ENCODE assay signal across 8 mouse cellular contexts in the genomic region with DNA sequence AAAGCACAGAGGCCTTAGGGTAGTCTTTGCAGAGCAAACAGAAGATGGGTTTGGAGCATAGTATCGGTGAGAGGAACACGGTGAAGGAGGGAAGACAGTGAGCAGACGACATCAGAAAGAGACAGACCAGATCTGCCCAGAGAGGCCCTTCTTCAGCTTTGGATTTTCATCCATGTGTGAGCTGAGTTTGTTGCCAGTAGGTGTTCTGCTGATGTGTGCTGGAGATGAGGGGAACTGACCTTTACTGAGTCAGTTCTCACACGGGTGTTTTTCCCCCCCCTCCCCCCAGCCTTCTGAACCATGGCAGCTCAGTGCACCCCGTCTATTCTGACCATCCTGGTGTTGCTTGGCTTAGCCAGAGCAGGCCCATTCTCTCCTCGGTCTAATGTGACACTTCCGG. TPM values are rescaled to one million over a fixed set of nuclear protein-coding genes. Genes with fewer than 3 reads are reported as not detected.
A peak's percentile ranks its signal among the peaks of the same experiment; 100 is the strongest.
DNase-seq lines count a peak whose midpoint lies in the region; ATAC-seq and TF ChIP-seq lines count a peak whose summit lies in the region.

A gene (plus strand): TSS at position 301 of the 400 bp plus-strand sequence.

- peak within 1 kb of the TSS; percentile 36; the same call in 1 of the 2 replicates for H3K9ac ChIP-seq in forebrain, postnatal 0 days
- H3K9ac ChIP-seq in hindbrain, embryonic 14.5 days = peak within 1 kb of the TSS; percentile 53
- peak within 1 kb of the TSS; percentile 41 for H3K9ac ChIP-seq in neural tube, embryonic 14.5 days (replicated peaks; ENCODE audit: low read depth, low read length)

- H3K27ac ChIP-seq in forebrain, postnatal 0 days (ENCODE audit: low read depth, low read length) = no peak within 1 kb of the TSS
- no peak within 1 kb of the TSS for H3K27ac ChIP-seq in hindbrain, embryonic 14.5 days
- H3K27ac ChIP-seq in neural tube, embryonic 14.5 days (ENCODE audit: low read depth, low read length) = no peak within 1 kb of the TSS

- no peaks in the 10 kb centered on the region for H3K36me3 ChIP-seq in forebrain, postnatal 0 days (ENCODE audit: insufficient read depth)
- H3K36me3 ChIP-seq in hindbrain, embryonic 14.5 days (replicated peaks; ENCODE audit: control insufficient read depth, insufficient read depth) = no peaks in the 10 kb centered on the region
- no peaks in the 10 kb centered on the region for H3K36me3 ChIP-seq in neural tube, embryonic 14.5 days (ENCODE audit: control insufficient read depth, insufficient read depth, low read length)

- 64% methylated on average over 7 of the region's 7 CpGs for WGBS in lung, adult 2 months
- 55% methylated on average over 7 of the region's 7 CpGs for WGBS in forebrain, postnatal 0 days
- WGBS in hindbrain, embryonic 14.5 days = 73% methylated on average over 7 of the region's 7 CpGs
- 72% methylated on average over 7 of the region's 7 CpGs for WGBS in neural tube, embryonic 14.5 days

- no peaks in the 10 kb centered on the region for H3K9me3 ChIP-seq in forebrain, postnatal 0 days (ENCODE audit: low read length)
- H3K9me3 ChIP-seq in hindbrain, embryonic 14.5 days (ENCODE audit: control insufficient read depth, low read length) = no peaks in the 10 kb centered on the region
- no peaks in the 10 kb centered on the region for H3K9me3 ChIP-seq in neural tube, embryonic 14.5 days (ENCODE audit: control insufficient read depth, low read length)

- H3K27me3 ChIP-seq in forebrain, postnatal 0 days (ENCODE audit: insufficient read depth, low read length) = peaks cover 44% of the 10 kb centered on the region
- H3K27me3 ChIP-seq in hindbrain, embryonic 14.5 days (ENCODE audit: control insufficient read depth, insufficient read depth, low read length) = peaks cover 46% of the 10 kb centered on the region
- H3K27me3 ChIP-seq in neural tube, embryonic 14.5 days (ENCODE audit: control insufficient read depth, insufficient read depth, low read length) = peaks cover 31% of the 10 kb centered on the region

- H3K4me3 ChIP-seq in lung, adult 2 months (replicated peaks; ENCODE audit: extremely low read depth, low read depth, low read length) = no peak within 1 kb of the TSS
- H3K4me3 ChIP-seq in forebrain, postnatal 0 days (ENCODE audit: low read depth, low read length) = peak within 1 kb of the TSS; percentile 30
- H3K4me3 ChIP-seq in hindbrain, embryonic 14.5 days (replicated peaks; ENCODE audit: low read length) = peak within 1 kb of the TSS; percentile 36
- peak within 1 kb of the TSS; percentile 26 for H3K4me3 ChIP-seq in neural tube, embryonic 14.5 days (ENCODE audit: low read depth, low read length)

- no peak for TF ChIP-seq CTCF in lung, adult 2 months (IDR thresholded peaks at IDR 0.05; ENCODE audit: insufficient read depth, low read length)
- no peak for TF ChIP-seq CTCF in forebrain, postnatal 0 days (IDR thresholded peaks at IDR 0.05; ENCODE audit: low read depth)

- no peak for DNase-seq in lung, adult 2 months
- DNase-seq in lung, postnatal 10 days = no peak
- DNase-seq in forebrain, postnatal 0 days = no peak
- DNase-seq in hindbrain, embryonic 14.5 days (ENCODE audit: low spot score) = no peak
- no peak for DNase-seq in embryo, embryonic 10.5 days (ENCODE audit: low spot score)
- no peak for DNase-seq in layer of hippocampus, postnatal 36 days

- no peak for ATAC-seq in forebrain, postnatal 0 days
- no peak for ATAC-seq in hindbrain, embryonic 14.5 days (ENCODE audit: low FRiP score)
- no peak for ATAC-seq in neural tube, embryonic 14.5 days (ENCODE audit: low read depth)
- no peak for ATAC-seq in CD4-positive, CD25-positive, alpha-beta regulatory T cell, adult 4 months

- peak within 1 kb of the TSS; percentile 54 for H3K4me2 ChIP-seq in forebrain, postnatal 0 days (ENCODE audit: low read depth)
- H3K4me2 ChIP-seq in hindbrain, embryonic 14.5 days (replicated peaks) = peak within 1 kb of the TSS; percentile 67
- H3K4me2 ChIP-seq in neural tube, embryonic 14.5 days (ENCODE audit: low read depth, low read length) = peak within 1 kb of the TSS; percentile 54

- H3K4me1 ChIP-seq in lung, adult 2 months (ENCODE audit: control insufficient read depth, insufficient read depth, low read length) = peaks cover 17% of the 10 kb centered on the region
- peaks cover 4% of the 10 kb centered on the region; the same call in 1 of the 2 replicates for H3K4me1 ChIP-seq in forebrain, postnatal 0 days (ENCODE audit: insufficient read depth)
- H3K4me1 ChIP-seq in hindbrain, embryonic 14.5 days (replicated peaks; ENCODE audit: control insufficient read depth, insufficient read depth, low read length) = peaks cover 13% of the 10 kb centered on the region
- peaks cover 8% of the 10 kb centered on the region; the same call in 1 of the 2 replicates for H3K4me1 ChIP-seq in neural tube, embryonic 14.5 days (ENCODE audit: control insufficient read depth, insufficient read depth, low read length)

- no peak for TF ChIP-seq POLR2A in lung, adult 2 months (IDR thresholded peaks at IDR 0.05; ENCODE audit: borderline replicate concordance, extremely low read depth, low read depth, low read length)

RNA-seq across cellular contexts. Expression of the gene that starts here (rescaled TPM):
- polyA plus RNA-seq in lung, adult 2 months (2012; rRNA removed) = 39.6 and 49.2 TPM in 2 replicates
- total RNA-seq in forebrain, postnatal 0 days (2014; rRNA removed) = 1.0 and 1.7 TPM in 2 replicates
- 0.08 and 0.16 TPM in 2 replicates for polyA plus RNA-seq in forebrain, postnatal 0 days (2015; fragmentation: Nextera tagmentation; extraction: Ambion mirVana)
- polyA plus RNA-seq in hindbrain, embryonic 14.5 days (2014; fragmentation: Nextera tagmentation; extraction: Ambion mirVana) = 0.24 and 0.43 TPM in 2 replicates
- 0.23 and 0.32 TPM in 2 replicates for polyA plus RNA-seq in neural tube, embryonic 14.5 days (2014; fragmentation: Nextera tagmentation; extraction: Ambion mirVana)
- 10 to 100 TPM in 1 of 2 experiments, 1 to 10 TPM in 1; 9.9 to 10.7 TPM for total RNA-seq in layer of hippocampus, postnatal 36 days (2021)
- not detected for polyA plus RNA-seq in CD4-positive, CD25-positive, alpha-beta regulatory T cell, adult 4 months (2017; shearing (Covaris generic))

Comparison
In these comparisons a context has a peak if more than half of its experiments do, and no peak if none do; other contexts are left out.
1. RNA of the gene that starts here (polyA plus RNA-seq): 39.6 to 49.2 TPM in lung, adult 2 months; 0.24 to 0.43 TPM in hindbrain, embryonic 14.5 days, 0.23 to 0.32 TPM in neural tube, embryonic 14.5 days, 0.08 to 0.16 TPM in forebrain, postnatal 0 days and not detected in CD4-positive, CD25-positive, alpha-beta regulatory T cell, adult 4 months; every median in the first group is over 10 times any median in the second.
2. Peak in every context shown above with its lines, with median percentiles within 50 percentile points of each other: H3K4me2 ChIP-seq and H3K9ac ChIP-seq.